Mouse (Mus musculus) embryonic facial prominence, embryonic 10.5 days (tissue): Measurements from ENCODE around the gene Snx4. TPM values are rescaled to one million over a fixed set of nuclear protein-coding genes. Genes with fewer than 3 reads are reported as not detected.

Experiments used
- DNase-seq: peaks from one replicate; pipeline ENCODE4 v3.0.0-alpha.2; 2017; ENCODE audit warnings: low spot score
- H3K27ac ChIP-seq: fragments of 300-500 bp; sonication (generic); replicated peaks from 2 replicates; pipeline ENCODE4 v1.5.1; 2016; ENCODE audit warnings: mild to moderate bottlenecking
- H3K27me3 ChIP-seq: fragments of 300-500 bp; sonication (generic); replicated peaks from 2 replicates; pipeline ENCODE4 v1.6.1; 2016; ENCODE audit warnings: low read depth, mild to moderate bottlenecking; ENCODE audit not compliant: poor library complexity, severe bottlenecking
- H3K36me3 ChIP-seq: fragments of 300-500 bp; sonication (generic); replicated peaks from 2 replicates; pipeline ENCODE4 v1.6.1; 2016; ENCODE audit warnings: mild to moderate bottlenecking, moderate library complexity
- H3K4me1 ChIP-seq: fragments of 300-500 bp; sonication (generic); 2 replicates; pipeline ENCODE4 v1.6.1; 2016
- H3K4me3 ChIP-seq: fragments of 300-500 bp; sonication (generic); 2 replicates; pipeline ENCODE4 v1.5.1; 2016; ENCODE audit warnings: mild to moderate bottlenecking, moderate library complexity
- H3K9me3 ChIP-seq: fragments of 300-500 bp; sonication (generic); 2 replicates; pipeline ENCODE4 v1.6.1; 2016; ENCODE audit warnings: mild to moderate bottlenecking
- WGBS: fragments of 180-500 bp; shearing (Covaris S2); methylation state at CpG from one replicate; pipeline ENCODE4 v1.1.7; 2016; 5-methylcytosine and 5-hydroxymethylcytosine counted together
- polyA plus RNA-seq: library from polyadenylated mRNA; unstranded; fragments of >200 nt; fragmentation: Nextera tagmentation; extraction: Ambion mirVana; gene quantifications from 2 replicates; pipeline ENCODE4 v1.2.1, GENCODE M21; 2016

The Snx4 gene
- polyA plus RNA-seq, 1 experiment from 2014 or later: 64.9 TPM

GRCm38 (mm10) chr16:33327101-33327500, 75.9 kb downstream of the Snx4 start:
- no peak overlapping the region for H3K4me3 ChIP-seq
- H3K36me3 ChIP-seq: no peaks in the 10 kb centered on the region
- H3K27me3 ChIP-seq: no peaks in the 10 kb centered on the region
- H3K27ac ChIP-seq: no peak overlapping the region
- no peak for DNase-seq
- no peaks in the 10 kb centered on the region for H3K9me3 ChIP-seq
- WGBS: 88% methylated on average over 9 of the region's 9 CpGs
- H3K4me1 ChIP-seq: peaks cover 16% of the 10 kb centered on the region

DNA sequence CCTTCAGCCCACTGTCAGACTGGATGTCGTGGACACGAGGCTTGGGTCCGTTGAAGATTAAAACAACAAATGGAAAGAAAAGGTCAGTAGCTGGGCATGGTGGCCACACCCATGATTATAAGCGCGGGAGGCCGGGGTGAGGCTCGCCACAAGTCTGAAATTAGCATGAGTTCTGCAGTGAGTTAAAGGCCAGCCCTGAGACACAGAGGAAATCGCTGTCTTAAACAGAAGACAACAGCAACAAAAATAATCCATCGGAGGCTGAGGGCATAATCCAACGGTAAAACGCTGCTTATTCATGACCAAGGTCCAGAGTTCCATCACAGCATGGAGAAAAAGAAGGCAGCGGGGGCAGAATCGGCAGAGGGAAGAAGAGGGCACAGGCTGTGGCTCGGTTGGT, 81.8 kb downstream of the Snx4 start:
- H3K36me3 ChIP-seq: no peaks in the 10 kb centered on the region
- H3K9me3 ChIP-seq: no peaks in the 10 kb centered on the region
- no peak overlapping the region for H3K27ac ChIP-seq
- H3K4me1 ChIP-seq: peaks cover 20% of the 10 kb centered on the region
- WGBS: 84% methylated on average over 14 of the region's 14 CpGs
- no peak overlapping the region for H3K4me3 ChIP-seq
- H3K27me3 ChIP-seq: no peaks in the 10 kb centered on the region
- DNase-seq: no peak

DNA sequence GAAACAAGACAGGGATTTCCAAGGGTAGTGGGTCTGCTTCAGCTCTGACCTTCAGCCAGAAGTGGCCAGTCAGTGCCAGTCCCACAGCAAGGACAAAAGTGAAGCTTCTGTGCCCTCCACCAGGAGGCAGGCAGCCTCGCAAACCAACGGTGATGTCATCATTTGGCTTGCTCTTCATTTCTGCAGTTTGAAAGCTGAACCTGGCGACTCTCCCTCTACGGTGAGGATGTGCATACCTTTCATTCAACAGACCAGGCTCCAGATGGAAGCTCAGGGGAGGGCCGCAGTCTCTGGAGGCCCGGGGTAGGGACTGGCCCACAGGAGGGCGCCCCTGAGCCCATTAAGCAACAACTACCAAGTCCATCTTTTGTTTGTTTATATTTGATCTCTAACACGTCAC, 85.9 kb downstream of the Snx4 start:
- Histone ChIP-seq H3K4me1 (peaks cover 19% of the 10 kb centered on the region), H3K9me3 (no peaks in the 10 kb centered on the region), H3K4me3 (no peak overlapping the region; the same call in 1 of the 2 replicates), H3K27me3 (no peaks in the 10 kb centered on the region), H3K36me3 (no peaks in the 10 kb centered on the region), H3K27ac (peak overlapping the region; percentile 60; the same call in 1 of the 2 replicates)
- WGBS: 20% methylated on average over 8 of the region's 8 CpGs
- DNase-seq: peak; percentile 69

GRCm38 (mm10) chr16:33337681-33338080, 86.4 kb downstream of the Snx4 start:
- H3K27ac ChIP-seq: no peak overlapping the region
- WGBS: 78% methylated on average over 10 of the region's 10 CpGs
- DNase-seq: no peak

DNA sequence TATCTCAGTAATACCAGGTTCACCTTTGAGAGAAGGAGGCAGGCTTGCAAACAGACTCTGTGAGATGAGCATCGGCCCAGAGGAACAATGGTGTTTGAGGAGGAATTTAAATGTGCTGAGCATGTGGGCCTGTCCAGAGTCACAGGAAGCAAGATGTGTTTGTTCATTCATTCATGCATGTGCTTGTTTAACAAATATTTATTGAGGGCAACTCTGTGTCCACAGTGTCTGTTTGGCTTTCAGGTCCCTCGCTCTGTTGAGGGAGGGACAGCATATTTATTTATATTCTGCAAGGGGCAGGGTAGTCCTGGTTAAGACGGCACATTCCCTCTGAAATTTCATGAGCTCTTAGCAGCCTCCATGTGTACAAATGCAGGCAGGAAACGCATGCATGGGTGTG, 87.2 kb downstream of the Snx4 start:
- Histone ChIP-seq H3K4me1 (peaks cover 28% of the 10 kb centered on the region), H3K9me3 (no peaks in the 10 kb centered on the region), H3K4me3 (no peak overlapping the region), H3K36me3 (no peaks in the 10 kb centered on the region), H3K27me3 (no peaks in the 10 kb centered on the region), H3K27ac (peak overlapping the region; percentile 24; the same call in 1 of the 2 replicates)
- WGBS: 71% methylated on average over 4 of the region's 4 CpGs
- DNase-seq: no peak

More at GRCm38 (mm10) chr16:33337681-33338080, 86.4 kb downstream of the Snx4 start:
- Histone ChIP-seq H3K4me1 (peaks cover 20% of the 10 kb centered on the region), H3K9me3 (no peaks in the 10 kb centered on the region), H3K4me3 (no peak overlapping the region), H3K36me3 (no peaks in the 10 kb centered on the region), H3K27me3 (no peaks in the 10 kb centered on the region)

- Histone ChIP-seq H3K4me3 (no peak overlapping the region), H3K9me3 (no peaks in the 10 kb centered on the region), H3K36me3 (no peaks in the 10 kb centered on the region), H3K27ac (no peak overlapping the region), H3K27me3 (no peaks in the 10 kb centered on the region), H3K4me1 (peaks cover 36% of the 10 kb centered on the region)
- no peak for DNase-seq
- WGBS: 80% methylated on average over 2 of the region's 2 CpGs
These were observed 88.2 kb downstream of the Snx4 start for GRCm38 (mm10) chr16:33339476-33339875.

- H3K36me3 ChIP-seq: no peaks in the 10 kb centered on the region
- no peaks in the 10 kb centered on the region for H3K27me3 ChIP-seq
- WGBS: 60% methylated on average over 1 of the region's 1 CpGs
- H3K4me1 ChIP-seq: peaks cover 43% of the 10 kb centered on the region
- H3K4me3 ChIP-seq: no peak overlapping the region
- DNase-seq: no peak
- H3K27ac ChIP-seq: no peak overlapping the region
- H3K9me3 ChIP-seq: no peaks in the 10 kb centered on the region
These were observed 91.1 kb downstream of the Snx4 start for GRCm38 (mm10) chr16:33342356-33342755.

DNA sequence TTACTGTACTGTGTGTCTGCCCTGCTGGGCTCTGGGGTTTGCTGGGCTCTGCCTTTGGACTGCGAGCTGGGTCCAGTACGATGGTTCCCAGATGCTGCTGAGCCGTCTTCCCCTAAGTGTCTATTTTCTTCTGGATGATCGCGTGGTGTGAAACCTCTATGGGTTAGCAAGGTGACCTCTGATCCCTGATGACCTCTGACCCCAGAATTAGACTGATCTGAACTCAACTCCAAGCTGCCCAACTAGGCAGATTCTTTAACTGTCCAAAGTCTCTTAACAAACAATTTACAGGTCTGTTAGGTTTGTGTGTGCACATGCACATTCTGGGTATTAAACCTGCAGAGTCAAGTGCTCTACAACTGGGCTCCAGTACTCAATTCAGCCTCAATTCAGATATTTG, 91.9 kb downstream of the Snx4 start:
- DNase-seq: no peak
- H3K36me3 ChIP-seq: no peaks in the 10 kb centered on the region
- H3K4me3 ChIP-seq: no peak overlapping the region
- H3K27me3 ChIP-seq: no peaks in the 10 kb centered on the region
- WGBS: 46% methylated on average over 5 of the region's 5 CpGs
- no peak overlapping the region; the same call in 1 of the 2 replicates for H3K27ac ChIP-seq
- H3K4me1 ChIP-seq: peaks cover 37% of the 10 kb centered on the region
- no peaks in the 10 kb centered on the region for H3K9me3 ChIP-seq

DNA sequence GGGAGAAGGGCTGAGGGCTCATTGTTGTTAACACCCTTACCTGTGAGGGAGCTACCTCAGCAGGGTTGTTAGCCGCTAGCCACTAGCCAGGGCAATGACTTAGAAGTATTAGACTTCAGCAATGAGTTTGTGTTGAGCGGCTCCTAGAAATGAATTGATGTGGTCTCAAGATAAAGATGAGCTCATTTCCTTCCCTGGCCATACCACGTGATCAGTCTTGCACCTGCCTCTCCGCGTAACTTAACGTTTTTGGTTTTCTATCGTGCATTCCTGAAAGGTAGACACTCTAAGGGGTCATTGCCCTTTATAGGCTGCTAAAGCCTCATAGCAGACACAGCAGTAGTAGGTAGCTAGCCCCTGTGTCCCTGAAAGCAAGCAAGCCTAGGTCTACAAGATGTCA, 92.4 kb downstream of the Snx4 start:
- no peaks in the 10 kb centered on the region for H3K27me3 ChIP-seq
- peaks cover 37% of the 10 kb centered on the region for H3K4me1 ChIP-seq
- H3K4me3 ChIP-seq: no peak overlapping the region
- no peak overlapping the region for H3K27ac ChIP-seq
- WGBS: 90% methylated on average over 7 of the region's 7 CpGs
- DNase-seq: no peak
- no peaks in the 10 kb centered on the region for H3K9me3 ChIP-seq
- H3K36me3 ChIP-seq: no peaks in the 10 kb centered on the region

GRCm38 (mm10) chr16:33344379-33344778, 93.1 kb downstream of the Snx4 start:
- peaks cover 37% of the 10 kb centered on the region for H3K4me1 ChIP-seq
- 56% methylated on average over 9 of the region's 9 CpGs for WGBS
- H3K9me3 ChIP-seq: no peaks in the 10 kb centered on the region
- no peaks in the 10 kb centered on the region for H3K27me3 ChIP-seq
- no peak overlapping the region for H3K4me3 ChIP-seq
- H3K27ac ChIP-seq: no peak overlapping the region
- DNase-seq: no peak
- H3K36me3 ChIP-seq: no peaks in the 10 kb centered on the region

DNA sequence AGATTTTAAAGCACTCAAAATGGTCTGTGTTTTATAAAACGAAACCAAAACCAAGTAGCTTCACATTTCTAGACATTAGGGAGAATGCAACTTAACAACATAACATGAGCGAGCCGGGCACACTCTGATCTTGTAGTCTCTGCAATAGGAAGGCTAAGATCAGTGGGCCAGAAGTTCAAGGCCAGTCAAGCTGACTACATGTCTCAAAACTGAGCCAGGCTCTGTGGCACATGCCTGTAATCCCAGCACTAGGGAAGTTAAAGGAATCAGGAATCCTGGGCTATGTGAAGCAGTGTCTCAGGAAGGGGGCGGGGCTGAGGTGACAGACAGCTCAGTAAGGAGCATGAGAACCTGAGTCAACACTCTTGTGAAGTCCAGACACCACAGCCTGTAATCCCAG, 93.6 kb downstream of the Snx4 start:
- no peaks in the 10 kb centered on the region for H3K27me3 ChIP-seq
- H3K36me3 ChIP-seq: no peaks in the 10 kb centered on the region
- H3K4me1 ChIP-seq: peaks cover 34% of the 10 kb centered on the region
- H3K4me3 ChIP-seq: no peak overlapping the region
- H3K27ac ChIP-seq: no peak overlapping the region; the same call in 1 of the 2 replicates
- no peak for DNase-seq
- H3K9me3 ChIP-seq: no peaks in the 10 kb centered on the region
- 80% methylated on average over 4 of the region's 4 CpGs for WGBS

DNA sequence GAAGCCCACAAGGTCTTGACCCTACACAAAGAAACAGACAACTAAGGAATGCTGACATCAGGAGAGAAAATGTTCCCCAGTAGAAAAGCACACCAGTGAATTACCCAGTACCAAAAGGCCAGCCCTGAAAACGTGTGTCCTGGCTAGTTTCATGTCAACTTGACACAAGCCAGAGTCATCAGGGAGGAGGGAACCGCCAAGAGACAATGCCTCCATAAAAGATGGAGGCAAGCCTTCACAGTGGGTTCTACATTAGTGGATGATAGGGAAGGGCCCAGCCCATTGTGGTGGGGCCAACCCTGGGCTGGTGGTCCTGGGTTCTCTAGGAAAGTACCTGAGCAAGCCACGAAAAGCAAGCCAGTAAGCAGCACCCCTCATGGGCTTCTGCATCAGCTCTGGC, 95.1 kb downstream of the Snx4 start:
- no peaks in the 10 kb centered on the region for H3K27me3 ChIP-seq
- H3K36me3 ChIP-seq: no peaks in the 10 kb centered on the region
- no peak for DNase-seq
- H3K27ac ChIP-seq: no peak overlapping the region; the same call in 1 of the 2 replicates
- H3K4me1 ChIP-seq: peaks cover 34% of the 10 kb centered on the region
- no peaks in the 10 kb centered on the region for H3K9me3 ChIP-seq
- H3K4me3 ChIP-seq: no peak overlapping the region
- WGBS: 65% methylated on average over 3 of the region's 3 CpGs

DNA sequence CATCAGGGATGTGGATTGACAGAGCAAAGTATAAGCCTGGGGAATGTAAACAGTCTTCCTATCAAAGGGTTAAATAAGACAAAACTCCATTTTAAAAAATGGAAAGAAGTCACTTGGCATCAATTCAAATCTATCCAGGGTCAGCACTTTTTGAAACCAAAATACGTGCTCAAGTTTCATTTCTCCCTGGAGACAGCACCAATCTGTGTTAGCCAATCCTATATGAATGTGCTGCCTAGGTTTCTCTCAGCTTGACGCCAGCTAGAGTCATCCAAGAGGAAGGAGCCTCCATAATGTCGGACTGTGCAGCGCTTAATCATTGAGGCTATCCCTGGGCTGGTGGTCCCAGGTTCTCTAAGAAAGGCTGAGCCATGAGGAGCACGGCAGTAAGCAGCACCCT, 95.9 kb downstream of the Snx4 start:
- DNase-seq: no peak
- no peaks in the 10 kb centered on the region for H3K36me3 ChIP-seq
- H3K9me3 ChIP-seq: no peaks in the 10 kb centered on the region
- 74% methylated on average over 5 of the region's 5 CpGs for whole genome bisulfite sequencing
- peaks cover 34% of the 10 kb centered on the region for H3K4me1 ChIP-seq
- no peaks in the 10 kb centered on the region for H3K27me3 ChIP-seq
- no peak overlapping the region for H3K4me3 ChIP-seq
- no peak overlapping the region for H3K27ac ChIP-seq
